Mouse (Mus musculus): ENCODE measurements around the gene Fgfr1op2. TPM values are rescaled to one million over a fixed set of nuclear protein-coding genes. Genes with fewer than 3 reads are reported as not detected.

Gene Fgfr1op2
- total and polyA plus RNA-seq, 3 experiments = 73.0 to 101 (median 94.1) TPM

DNA sequence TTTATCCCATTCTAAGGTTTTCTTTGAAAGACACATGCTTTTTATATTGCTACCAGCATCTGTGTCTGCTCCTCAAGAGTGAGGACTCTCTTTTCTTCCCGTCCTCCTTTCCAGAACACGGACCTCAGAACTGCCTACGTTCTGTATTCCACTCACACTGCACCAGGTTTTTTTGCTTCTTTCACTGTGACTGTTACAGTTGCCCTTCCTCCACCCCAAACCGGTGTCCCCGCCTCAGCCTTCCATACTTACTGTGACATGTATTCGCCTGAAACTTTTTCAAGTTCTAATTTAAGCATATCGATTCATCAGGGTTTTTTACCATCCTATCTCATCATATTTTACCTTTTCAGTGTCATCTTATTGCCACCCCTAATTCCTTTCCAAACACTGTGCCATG, 1.6 kb downstream of the Fgfr1op2 start:
- Histone ChIP-seq H3K4me2 (ENCODE audit: insufficient read depth, low read depth, poor library complexity, severe bottlenecking) (peak overlapping the region; percentile 91), H3K36me3 (replicated peaks in 1 of 2; ENCODE audit: control insufficient read depth in 1 of 2, insufficient read depth in 1 of 2, low read length in 1 of 2) (peaks cover 3 to 13% of the 10 kb centered on the region in 2 experiments), H3K4me1 (ENCODE audit: control insufficient read depth in 1 of 2, insufficient read depth in 2 of 2) (peaks cover 5 to 42% of the 10 kb centered on the region in 2 experiments; a peak in 3 of 4 replicates), H3K27ac (ENCODE audit: insufficient read depth, low read depth) (peak overlapping the region; percentile 85), H3K9ac (ENCODE audit: insufficient read depth, low read depth) (peak overlapping the region; percentile 88), H3K9me3 (replicated peaks; ENCODE audit: low read length) (no peaks in the 10 kb centered on the region), H3K27me3 (replicated peaks) (no peaks in the 10 kb centered on the region), H3K4me3 (replicated peaks in 1 of 3; ENCODE audit: low read depth in 2 of 3, low read length in 2 of 3, poor library complexity in 1 of 3) (peak overlapping the region; percentile 95 to 97 (median 96)), H3K79me2 (replicated peaks; ENCODE audit: control insufficient read depth, extremely low read depth, insufficient read depth, poor library complexity, severe bottlenecking) (peaks cover 62% of the 10 kb centered on the region)
- no peak for TF ChIP-seq UBTF (IDR thresholded peaks at IDR 0.05; ENCODE audit: low read depth, low read length)
- peak; percentile 39 for TF ChIP-seq EP300 (IDR thresholded peaks at IDR 0.05; ENCODE audit: low read length)
- no peak for TF ChIP-seq ZMIZ1 (IDR thresholded peaks at IDR 0.05; ENCODE audit: low read depth, low read length)
- no peak for TF ChIP-seq ZC3H11A (IDR thresholded peaks at IDR 0.05; ENCODE audit: low read depth, low read length)
- no peak for TF ChIP-seq USF1 (IDR thresholded peaks at IDR 0.05; ENCODE audit: low read depth, low read length)
- 0 out of 2 replicates have a peak, but pooled peaks have one; percentile 11 for TF ChIP-seq JUND (conservative IDR thresholded peaks at IDR 0.05; ENCODE audit: low read depth, low read length)
- 0 out of 2 replicates have a peak, but pooled peaks have one; percentile 9 for TF ChIP-seq MYC (IDR thresholded peaks at IDR 0.05; ENCODE audit: low read depth, low read length)
- peak; percentile 42; the same call in 1 of the 2 replicates for TF ChIP-seq MEF2A (IDR thresholded peaks at IDR 0.05; ENCODE audit: borderline replicate concordance, low read depth, low read length)
- TF ChIP-seq POLR2A (IDR thresholded peaks at IDR 0.05; ENCODE audit: low read depth, low read length) = no peak
- no peak for TF ChIP-seq JUN (IDR thresholded peaks at IDR 0.05; ENCODE audit: insufficient read depth, low read depth, low read length)
- TF ChIP-seq CTCF (conservative IDR thresholded peaks at IDR 0.05 in 1 of 2, IDR thresholded peaks at IDR 0.05 in 1 of 2; ENCODE audit: low read depth in 2 of 2, low read length in 2 of 2) = no peak
- no peak for TF ChIP-seq NRF1 (IDR thresholded peaks at IDR 0.05; ENCODE audit: low read depth, low read length)
- peak; percentile 37; the same call in 1 of the 2 replicates for TF ChIP-seq ETS1 (conservative IDR thresholded peaks at IDR 0.05; ENCODE audit: low read depth, low read length)
- no peak for TF ChIP-seq KAT2A (IDR thresholded peaks at IDR 0.05; ENCODE audit: insufficient replicate concordance, low read length)
- no peak for TF ChIP-seq POLR2AphosphoS2 (IDR thresholded peaks at IDR 0.05; ENCODE audit: low read depth, low read length)
- TF ChIP-seq RAD21 (IDR thresholded peaks at IDR 0.05; ENCODE audit: low read depth, low read length) = no peak
- no peak for TF ChIP-seq GABPA (IDR thresholded peaks at IDR 0.05; ENCODE audit: insufficient replicate concordance, low read depth, low read length)
- TF ChIP-seq ELF1 (IDR thresholded peaks at IDR 0.05; ENCODE audit: low read depth, low read length) = no peak
- no peak; the same call in 1 of the 2 replicates for TF ChIP-seq TCF12 (IDR thresholded peaks at IDR 0.05; ENCODE audit: low read depth, low read length)
- TF ChIP-seq MAX (IDR thresholded peaks at IDR 0.05; ENCODE audit: low read length) = no peak
- TF ChIP-seq MAFK (IDR thresholded peaks at IDR 0.05; ENCODE audit: insufficient replicate concordance, low read length) = no peak
- TF ChIP-seq PAX5 (IDR thresholded peaks at IDR 0.05; ENCODE audit: low read length) = no peak
- no peak for TF ChIP-seq NELFE (IDR thresholded peaks at IDR 0.05; ENCODE audit: low read depth, low read length)
- no peak for TF ChIP-seq CHD1 (IDR thresholded peaks at IDR 0.05; ENCODE audit: low read depth, low read length)
- 0 out of 2 replicates have a peak, but pooled peaks have one; percentile 37 for TF ChIP-seq HCFC1 (IDR thresholded peaks at IDR 0.05; ENCODE audit: low read depth, low read length)
- peak; percentile 73 for TF ChIP-seq CHD2 (IDR thresholded peaks at IDR 0.05; ENCODE audit: low read length)
- peak; percentile 85 for TF ChIP-seq IRF4 (IDR thresholded peaks at IDR 0.05; ENCODE audit: low read depth, low read length)
- TF ChIP-seq MAZ (IDR thresholded peaks at IDR 0.05; ENCODE audit: low read depth, low read length) = no peak
- no peak for TF ChIP-seq ZKSCAN1 (IDR thresholded peaks at IDR 0.05; ENCODE audit: borderline replicate concordance, low read depth, low read length)
- no peak; the same call in 1 of the 2 replicates for TF ChIP-seq BHLHE40 (IDR thresholded peaks at IDR 0.05; ENCODE audit: low read depth, low read length)
- TF ChIP-seq SIN3A (IDR thresholded peaks at IDR 0.05; ENCODE audit: low read length) = peak; percentile 38; the same call in 1 of the 2 replicates
- TF ChIP-seq MXI1 (IDR thresholded peaks at IDR 0.05; ENCODE audit: low read depth, low read length) = peak; percentile 16; the same call in 1 of the 2 replicates
- TF ChIP-seq TBP (conservative IDR thresholded peaks at IDR 0.05; ENCODE audit: low read depth, low read length) = no peak
- no peak for TF ChIP-seq RCOR1 (conservative IDR thresholded peaks at IDR 0.05; ENCODE audit: low read depth, low read length)
- no peak for TF ChIP-seq E2F4 (IDR thresholded peaks at IDR 0.05; ENCODE audit: insufficient replicate concordance, low read depth, low read length)
- peak; percentile 89 for TF ChIP-seq ZNF384 (IDR thresholded peaks at IDR 0.05; ENCODE audit: low read depth, low read length)
- TF ChIP-seq SMC3 (IDR thresholded peaks at IDR 0.05; ENCODE audit: low read depth, low read length) = no peak
- TF ChIP-seq USF2 (conservative IDR thresholded peaks at IDR 0.05; ENCODE audit: low read depth, low read length) = no peak
- peak; percentile 67 for DNase-seq (ENCODE audit: extremely low read depth)
- in situ Hi-C loops (cut with MboI; ENCODE audit: low pct_ligation_motif_present, low pct_unique_long_range_greater_than_20kb, low sequenced_read_pairs) = no loop called here
- dilution Hi-C loops (cut with MboI; ENCODE audit: extremely low pct_ligation_motif_present, extremely low pct_unique_long_range_greater_than_20kb, low sequenced_read_pairs) = no loop called here

Data from CH12.LX (cell line).